Mouse (Mus musculus) cerebellum, adult 2 months (tissue): ENCODE data around the gene Cdc42ep1.

Source experiments
- CTCF ChIP-seq: fragments of 200-500 bp; IDR thresholded peaks from 2 replicates; pipeline ENCODE4 v1.5.1; 2011; ENCODE audit warnings: low read depth, mild to moderate bottlenecking, control low read depth, low read length, moderate library complexity, borderline replicate concordance; ENCODE audit not compliant: insufficient read depth
- POLR2A ChIP-seq: fragments of 200-500 bp; IDR thresholded peaks from 2 replicates; pipeline ENCODE4 v1.6.1; 2011; ENCODE audit warnings: low read length, control low read depth, borderline replicate concordance; ENCODE audit not compliant: insufficient read depth

- no peak for TF ChIP-seq POLR2A
- TF ChIP-seq CTCF: no peak
Measured at GRCm38 (mm10) chr15:78889401-78889853, 47.0 kb downstream of the Cdc42ep1 start.
